Mouse (Mus musculus) adrenal gland, adult 2 months (tissue): ENCODE data around the gene Nos1ap. TPM values are rescaled to one million over a fixed set of nuclear protein-coding genes. Genes with fewer than 3 reads are reported as not detected.

Experiments
- DNase-seq: peaks from one replicate; pipeline ENCODE4 v3.0.0; 2021
- long read RNA-seq: library from polyadenylated mRNA; stranded (forward); transcript quantifications from one replicate; pipeline ENCODE4 v2.0.0, GENCODE M21; 2021
- polyA plus RNA-seq: library from polyadenylated mRNA; depleted of rRNA; stranded (reverse); fragments of >200 nt; gene quantifications from 2 replicates; pipeline ENCODE4 v1.2.3, GENCODE M21; 2012; rRNA removed
- total RNA-seq, 2 experiments: library from RNA; stranded (reverse); gene quantifications; 2 replicates each; pipeline ENCODE4 v1.2.3; 2021

The Nos1ap gene
- total RNA-seq (10 to 100 TPM; 22.0 to 24.1 TPM), polyA plus RNA-seq (44.8 and 49.3 TPM in 2 replicates)
- long read RNA-seq, partial matches to known transcripts: 0 of 6 reads
- long read RNA-seq, other reads (novel, unspliced or antisense): 6 of 6 reads

DNA sequence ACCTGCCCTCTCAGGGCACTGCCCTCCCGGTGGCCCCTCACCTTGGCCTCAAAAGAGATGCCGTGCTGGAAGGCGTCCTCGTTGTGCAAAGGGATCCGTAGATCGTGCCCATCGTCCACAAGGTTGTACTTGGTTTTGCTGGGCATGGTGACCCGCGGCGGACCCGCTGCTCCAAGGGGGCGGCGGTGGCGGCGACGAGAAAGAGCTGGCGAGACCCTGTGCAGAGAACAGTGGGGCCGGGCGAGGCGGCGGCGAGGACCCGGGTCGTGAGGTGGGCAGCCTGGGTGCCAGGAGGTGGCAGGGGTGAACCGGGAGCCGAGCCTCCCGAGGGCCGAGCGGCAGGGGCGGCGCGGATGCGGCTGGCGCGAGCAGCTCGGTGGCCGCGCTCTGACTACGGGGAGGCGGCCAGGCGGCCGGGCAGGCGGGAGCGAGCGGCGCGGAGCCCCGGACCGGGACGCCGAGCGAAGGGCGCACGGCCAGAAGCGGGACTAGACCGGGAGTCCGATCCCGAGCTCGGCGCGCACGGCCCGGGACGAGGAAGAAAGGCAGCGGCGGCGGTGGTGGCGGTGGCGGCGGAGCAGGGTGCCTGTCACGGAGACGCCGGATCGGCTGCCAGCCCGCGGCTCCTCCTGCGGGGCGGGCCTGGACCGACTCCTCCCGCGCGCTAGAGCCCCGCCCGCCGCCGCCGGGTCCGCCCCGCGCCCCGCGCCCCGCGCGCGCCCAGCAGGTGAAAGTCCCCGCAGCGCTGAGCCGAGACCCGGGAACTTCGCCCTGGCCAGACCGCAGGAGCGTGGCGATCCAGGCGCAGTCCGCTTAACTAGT, at the start of gene Nos1ap:
Gene Nos1ap, minus strand, starts transcription at position 643 of the 822 bp plus-strand sequence.
- DNase-seq: peak; percentile 94

DNA sequence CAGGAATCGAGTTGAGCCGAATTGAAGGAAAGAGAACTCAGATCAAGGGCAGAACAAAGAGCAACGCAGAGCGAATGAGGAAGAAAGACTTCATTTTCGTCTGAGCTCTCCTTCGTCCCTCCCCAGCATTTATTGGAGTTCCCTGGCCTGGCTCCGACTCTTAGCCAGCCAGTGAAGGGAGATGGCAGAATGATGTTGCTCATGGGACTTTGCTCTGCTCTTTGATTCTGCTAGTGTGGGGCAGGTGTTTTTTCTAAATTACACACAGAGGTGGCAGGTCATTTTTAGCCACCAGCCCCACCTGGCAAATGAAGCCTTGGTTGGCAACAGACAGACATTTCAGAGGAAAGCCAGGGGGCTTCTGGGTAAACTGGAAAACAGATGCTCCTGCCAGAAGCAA, 49.3 kb upstream of the Nos1ap start:
- no peak for DNase-seq

DNA sequence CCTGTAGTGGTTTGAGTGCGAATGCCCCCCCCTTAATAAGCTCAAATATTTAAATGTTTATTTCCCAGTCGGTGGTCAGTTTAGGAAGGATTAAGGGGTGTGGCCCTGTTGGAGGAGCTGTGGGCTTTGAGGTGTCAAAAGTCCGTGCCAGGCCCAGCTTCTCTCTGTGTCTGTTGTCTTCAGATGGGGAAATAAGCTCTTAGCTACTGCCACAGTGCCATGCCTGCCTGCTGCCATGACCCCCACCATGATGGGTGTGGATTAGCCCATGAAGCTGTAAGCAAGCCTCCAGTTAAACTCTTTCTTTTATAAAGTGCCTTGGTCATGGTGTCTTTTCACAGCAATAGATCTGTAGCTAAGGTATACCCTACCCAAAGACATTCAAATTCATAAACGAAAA, 43.2 kb upstream of the Nos1ap start:
- no peak for DNase-seq

DNA sequence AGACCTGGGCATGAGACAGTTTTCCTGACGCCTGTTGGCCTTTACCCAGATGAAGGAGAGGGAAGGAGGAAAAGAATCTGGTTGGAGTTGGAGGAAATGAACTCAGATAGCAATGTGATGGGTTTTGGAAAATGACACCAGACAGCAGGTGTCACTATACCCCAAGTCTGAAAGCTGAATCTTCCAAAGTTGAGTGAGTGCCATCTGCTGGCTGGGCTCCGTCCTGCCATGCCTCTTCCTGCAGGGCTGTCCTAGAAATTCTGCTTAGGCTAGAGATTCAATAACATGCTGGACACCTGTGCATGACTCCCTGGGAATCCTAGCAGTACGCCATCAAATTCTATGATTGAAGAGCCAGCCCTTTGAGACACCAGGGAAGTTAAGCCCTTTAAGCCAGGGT, 42.7 kb upstream of the Nos1ap start:
- DNase-seq: peak; percentile 76

DNA sequence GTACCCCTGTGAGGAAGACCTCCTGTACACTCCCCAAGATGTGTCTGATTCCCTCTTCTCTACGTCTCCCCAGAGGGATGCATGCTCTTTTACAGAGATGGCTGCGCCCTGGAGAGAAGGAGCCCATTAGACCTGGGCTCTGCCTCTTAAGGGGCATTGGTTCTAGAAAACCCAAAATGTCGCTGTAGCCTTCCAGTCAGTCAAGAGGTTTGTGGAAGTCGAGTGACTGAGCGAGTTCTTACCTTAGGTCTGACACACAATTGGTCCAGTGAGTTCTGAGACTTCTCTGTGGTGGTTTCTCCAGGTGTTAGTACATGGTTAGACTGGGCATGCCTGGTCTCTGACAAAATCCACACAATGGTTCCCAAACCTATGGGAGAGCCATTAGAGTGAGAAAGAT, 41.9 kb upstream of the Nos1ap start:
- DNase-seq: no peak

DNA sequence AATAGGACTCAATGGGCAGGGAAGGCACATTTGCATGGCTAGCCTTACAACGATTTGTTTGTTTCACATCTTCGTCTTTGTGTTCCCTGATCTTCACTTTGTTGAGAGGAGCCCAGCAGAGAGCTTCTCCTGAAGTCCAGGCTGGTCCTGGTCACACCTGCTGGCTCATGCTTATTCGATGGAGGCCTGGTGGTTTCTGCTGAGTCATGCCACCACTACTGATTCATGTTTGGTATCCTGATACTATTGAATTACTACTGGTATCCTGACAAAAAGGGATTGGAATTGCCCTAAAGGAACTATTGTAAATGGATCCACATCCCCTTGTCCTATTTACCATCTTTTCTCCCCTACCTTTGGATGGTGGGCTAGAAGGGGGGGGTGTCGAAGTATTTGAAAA, 40.8 kb upstream of the Nos1ap start:
- no peak for DNase-seq

DNA sequence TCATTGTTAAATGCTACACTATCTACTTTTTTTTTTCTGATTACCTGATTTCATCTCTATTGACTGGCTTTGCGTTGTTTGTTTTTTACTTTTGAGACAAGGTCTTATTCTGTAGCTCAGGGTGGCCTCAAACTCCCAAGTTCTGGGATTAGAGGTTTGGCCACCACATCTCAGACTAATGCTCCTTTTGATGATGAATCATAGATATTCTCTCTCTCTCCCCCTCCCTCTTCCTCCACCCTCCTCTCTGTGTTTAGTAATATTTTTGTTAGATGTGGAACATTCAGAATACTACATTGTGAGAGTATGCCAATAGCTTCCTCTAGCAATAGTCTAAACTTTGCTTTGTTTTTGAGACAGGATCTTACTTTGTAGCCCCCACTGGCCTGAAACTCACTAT, 33.8 kb upstream of the Nos1ap start:
- DNase-seq: no peak

DNA sequence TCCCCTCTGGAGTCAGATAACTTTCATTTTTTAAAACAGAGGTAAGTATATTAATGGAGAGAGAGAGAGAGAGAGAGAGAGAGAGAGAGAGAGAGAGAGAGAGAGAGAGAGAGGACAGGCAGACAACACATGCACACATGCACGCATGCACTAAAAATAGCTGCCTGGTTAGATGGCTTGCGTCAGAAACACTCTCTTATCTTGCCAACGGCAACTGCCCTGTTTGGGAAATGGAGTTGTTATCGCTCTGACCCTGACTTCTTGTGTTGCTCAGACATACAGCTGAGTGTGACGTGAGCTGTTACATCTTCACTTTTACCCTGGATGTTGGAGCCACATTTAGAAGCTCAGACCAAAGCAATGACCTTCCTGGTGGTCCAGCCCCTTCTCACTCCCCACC, 33.3 kb upstream of the Nos1ap start:
- peak; percentile 61 for DNase-seq

DNA sequence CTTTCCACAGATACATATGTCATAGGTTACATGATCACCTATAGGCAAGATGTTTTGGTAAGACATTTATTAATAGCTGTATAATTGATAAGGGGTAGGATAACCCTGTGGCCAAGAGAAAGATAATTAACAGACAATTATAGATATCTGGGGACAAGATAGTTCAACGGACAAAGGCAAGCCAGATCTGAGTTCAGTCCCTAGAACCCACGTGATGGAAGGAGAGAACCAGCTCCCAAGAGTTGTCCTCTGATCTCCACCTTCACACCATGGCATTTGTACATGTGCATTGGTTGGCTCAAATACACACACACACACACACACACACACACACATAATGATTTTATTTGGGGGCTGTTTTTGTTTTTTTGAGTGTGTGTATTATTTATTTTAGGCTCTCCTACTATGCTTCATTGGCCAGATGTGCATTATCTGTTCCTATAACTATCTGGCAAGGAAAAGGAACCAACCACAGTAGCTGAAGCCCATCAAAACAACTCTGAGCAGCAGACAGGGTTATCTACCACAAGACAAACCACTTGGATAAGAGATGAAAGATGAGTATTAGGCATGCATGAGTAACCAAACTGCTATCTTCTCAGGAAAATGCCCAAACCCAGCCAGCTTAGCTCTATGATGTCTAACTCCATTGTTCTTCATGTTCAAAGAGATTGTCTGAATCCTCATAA, 30.2 kb upstream of the Nos1ap start:
- no peak for DNase-seq

DNA sequence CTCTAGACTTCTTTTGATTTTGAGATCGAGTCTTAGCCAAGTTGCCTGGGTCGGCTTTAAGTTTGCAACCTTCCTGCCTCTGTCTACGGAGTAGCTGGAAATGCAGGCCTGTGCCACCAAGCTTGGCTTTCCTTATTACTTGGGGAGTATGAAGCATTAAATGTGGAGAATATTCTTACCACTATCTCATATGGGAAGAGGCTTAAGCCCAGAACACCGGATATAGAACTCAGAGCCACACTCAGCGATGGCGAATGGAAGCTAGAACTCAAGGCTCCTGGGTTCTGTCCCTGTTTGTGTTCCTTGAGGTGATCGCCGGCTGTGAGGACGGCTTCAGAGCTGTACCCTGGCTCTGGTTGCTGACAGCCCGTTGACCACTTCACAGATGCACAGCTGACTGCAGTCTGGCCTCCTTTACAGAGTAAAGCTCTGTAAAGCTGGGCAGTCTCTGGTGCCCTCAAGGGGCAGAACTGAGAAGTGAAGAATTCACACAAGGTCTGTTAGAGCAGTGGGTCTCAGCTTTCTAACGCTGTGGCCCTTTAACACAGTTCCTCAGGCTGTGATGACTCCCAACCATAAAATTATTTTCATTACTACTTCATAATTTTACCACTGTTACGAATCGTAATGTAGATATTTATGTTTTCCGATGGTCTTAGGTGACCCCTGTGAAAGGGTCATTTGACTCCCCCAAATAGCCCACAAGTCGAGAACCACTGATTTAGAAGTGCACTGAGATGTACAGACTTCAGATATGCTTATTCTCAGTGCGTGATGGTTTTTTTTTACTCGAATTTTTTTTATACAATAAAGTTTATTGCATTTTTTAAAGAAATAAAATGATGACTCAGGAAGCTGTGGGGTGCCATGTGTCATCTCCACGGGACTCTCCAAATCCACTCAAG, 23.6 kb upstream of the Nos1ap start:
- DNase-seq: peak; percentile 69

DNA sequence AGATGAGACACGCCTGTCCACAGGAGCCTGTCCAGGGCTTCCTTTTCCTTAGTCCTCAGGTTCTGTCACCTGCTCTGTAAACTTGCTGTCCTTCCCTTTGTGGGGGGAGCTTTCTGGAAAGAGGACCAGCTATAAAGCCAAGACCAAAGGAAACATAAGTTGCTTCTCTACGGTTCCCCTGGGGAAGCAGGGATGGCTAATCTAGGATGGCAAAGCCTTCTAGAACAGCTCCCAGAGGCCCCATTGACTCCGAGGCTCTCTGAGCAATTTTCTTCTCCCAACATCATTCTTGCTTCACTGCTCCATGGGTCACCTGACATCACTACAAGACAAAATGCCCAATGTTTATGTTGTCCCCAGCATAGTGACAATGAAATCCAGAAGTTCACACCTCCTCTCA, 22.0 kb upstream of the Nos1ap start:
- no peak for DNase-seq

DNA sequence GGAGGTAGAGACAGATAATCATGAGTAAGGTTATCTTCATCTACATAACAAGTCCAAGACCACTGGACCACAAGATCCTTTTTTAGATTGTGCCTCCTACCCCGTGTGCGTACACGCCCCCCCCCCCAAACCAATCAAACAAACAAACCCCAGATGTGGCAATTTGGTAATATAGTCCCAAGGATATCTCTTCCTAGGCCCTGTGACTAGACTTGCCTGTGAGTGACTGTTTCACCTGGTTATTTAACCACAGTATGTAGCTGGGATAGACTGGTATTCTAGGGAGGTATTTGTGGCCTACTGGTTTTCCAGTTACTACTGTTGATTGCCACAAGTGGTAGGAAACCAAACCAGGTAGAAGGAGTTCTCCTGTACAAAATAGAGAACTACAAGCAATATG, 21.0 kb upstream of the Nos1ap start:
- no peak for DNase-seq

DNA sequence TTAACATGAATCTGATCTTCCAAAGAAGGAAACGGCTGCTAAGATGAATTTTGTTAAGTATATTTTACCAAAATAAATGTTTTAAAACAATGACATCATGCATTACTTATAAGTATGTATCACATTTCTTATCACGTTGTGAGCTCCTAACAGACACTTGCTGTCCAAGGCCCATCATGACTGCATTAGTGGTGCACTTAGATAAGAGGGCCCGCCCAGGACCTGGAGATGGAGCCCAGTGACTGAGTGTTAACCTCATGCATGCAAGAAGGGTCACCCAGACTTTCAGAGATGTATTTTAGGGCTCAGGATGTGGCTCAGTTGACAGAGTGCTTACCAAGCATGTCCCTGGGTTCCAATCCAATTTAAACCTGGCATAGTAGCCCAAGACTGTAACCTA, 20.6 kb upstream of the Nos1ap start:
- DNase-seq: no peak

DNA sequence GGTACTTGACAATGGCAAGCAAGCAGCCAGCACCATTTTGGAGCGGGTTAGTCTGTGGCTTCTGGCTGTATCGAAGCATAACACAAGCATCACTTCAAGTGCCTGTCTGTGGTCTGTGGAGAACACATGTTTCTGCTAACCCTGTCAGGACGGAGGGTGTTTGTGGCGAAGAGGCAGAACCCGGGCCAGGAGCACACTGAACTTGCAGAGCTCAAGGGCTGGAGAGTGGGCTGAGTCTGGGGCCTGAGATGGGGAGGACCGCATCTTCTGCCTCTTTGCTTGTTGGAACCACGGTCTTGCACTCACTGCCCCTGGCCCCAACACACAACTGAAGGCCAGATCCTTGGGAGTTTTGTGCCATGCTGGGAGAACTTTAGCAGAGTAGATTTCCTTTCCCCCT, 20.2 kb upstream of the Nos1ap start:
- DNase-seq: no peak

DNA sequence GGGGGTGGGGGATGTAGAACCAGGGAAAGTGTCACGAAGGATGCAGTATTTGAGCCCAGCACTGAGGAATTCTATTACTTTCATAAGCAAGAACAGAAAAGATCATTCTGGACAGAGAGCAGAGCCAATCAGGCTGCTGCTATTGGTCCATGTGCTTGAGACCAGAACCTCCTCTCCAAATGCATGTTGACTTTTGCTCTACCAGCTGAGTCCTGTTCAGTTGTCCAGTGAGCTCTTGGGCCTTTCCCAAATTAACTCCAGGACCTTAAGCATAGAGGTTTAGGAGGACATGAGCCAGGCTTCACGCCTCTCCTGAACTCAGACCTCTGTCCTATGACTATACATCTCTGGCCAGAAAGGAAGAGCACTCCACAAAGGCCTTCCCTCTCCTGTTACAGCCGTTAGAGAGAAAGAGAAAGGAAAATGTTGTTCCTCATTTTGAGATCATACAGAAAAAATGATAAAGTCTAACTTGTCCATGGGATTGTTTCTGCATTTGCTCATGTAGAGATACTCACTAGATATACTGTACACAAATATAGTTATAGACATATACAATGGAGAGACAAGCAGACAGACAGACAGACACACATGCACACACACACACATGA, 18.9 kb upstream of the Nos1ap start:
- no peak for DNase-seq

DNA sequence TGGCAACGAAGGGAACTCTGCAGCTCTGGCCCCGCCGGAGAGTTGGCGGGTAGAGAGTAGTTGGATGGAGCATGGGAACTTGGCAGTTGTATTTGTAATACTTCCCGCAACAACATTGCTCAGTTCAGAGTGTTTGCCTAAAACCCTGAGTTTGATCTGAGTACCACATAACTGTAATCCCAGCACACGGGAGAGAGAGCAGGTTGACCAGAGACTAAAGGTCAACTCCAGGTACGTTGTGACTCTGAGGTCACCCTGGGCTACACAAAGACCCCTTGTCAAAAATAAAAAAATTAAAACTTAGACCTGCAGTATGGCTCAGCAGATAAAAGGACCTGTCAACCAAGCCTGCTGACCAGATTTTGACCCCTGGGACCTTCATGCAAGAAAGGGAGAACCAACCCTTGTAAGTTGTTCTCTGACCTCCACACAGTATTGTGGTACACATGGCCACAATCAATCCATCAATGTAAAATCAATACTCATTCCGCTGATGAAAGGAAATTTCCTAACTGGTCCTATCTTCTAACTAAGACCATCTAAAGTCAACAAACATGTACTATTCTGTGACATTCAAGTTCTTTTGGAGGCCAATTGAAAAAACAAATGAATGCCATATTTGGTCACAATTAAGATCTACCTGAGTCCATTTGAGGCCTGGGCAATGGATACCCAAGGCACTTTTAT, 17.7 kb upstream of the Nos1ap start:
- DNase-seq: no peak

DNA sequence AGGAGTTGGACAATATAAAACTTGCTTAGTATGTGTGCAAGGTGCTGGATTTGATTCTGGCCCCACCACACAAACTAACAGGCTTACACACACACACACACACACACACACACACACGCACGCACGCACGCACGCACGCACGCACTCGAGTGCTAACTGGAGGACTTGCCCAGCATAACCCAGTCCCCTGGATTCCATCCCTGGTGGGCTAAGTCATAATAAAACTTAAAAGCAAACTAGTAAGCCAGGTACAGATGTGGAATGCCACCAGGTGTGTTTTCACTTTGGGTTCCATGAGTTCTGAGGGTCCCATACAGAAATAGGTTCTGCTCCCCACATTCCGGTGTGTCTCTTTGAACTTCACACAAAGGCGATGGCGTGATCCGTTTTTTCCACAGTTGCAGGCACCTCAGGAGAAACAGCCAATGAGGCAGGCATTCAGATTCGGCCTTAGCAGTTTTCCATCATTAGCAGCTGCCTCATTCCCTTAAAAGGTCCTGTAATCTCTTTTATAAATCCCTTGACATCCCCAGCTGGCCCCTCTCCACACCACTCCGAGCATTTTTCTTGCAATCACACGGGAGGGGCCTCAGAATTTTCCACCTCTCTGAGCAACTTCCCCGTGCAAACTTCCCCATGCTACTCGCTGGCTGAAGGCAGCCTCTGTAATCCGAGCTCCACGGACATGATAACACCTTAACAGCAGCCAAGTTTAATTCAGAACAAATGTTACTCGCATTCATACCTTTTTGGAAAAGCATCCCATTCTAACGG, 15.8 kb upstream of the Nos1ap start:
- no peak for DNase-seq

DNA sequence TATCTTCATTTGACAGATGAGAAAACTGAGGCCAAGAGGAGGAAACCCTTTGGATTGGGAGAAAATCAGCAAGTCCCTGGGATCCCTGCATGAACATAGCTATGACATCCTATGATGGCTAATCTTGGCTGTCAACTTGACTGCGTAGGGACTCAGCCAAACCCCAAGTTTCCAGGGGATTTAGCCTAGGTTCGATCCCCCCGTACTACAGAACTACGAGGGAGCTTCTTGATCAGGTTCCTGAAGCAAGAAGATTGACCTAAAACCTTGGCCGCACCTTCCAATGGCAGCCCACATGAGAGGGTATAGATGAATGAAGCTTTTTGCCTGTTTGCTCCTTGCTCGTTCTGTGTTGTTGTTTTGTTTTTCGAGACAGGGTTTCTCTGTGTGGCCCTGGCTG, 4.9 kb upstream of the Nos1ap start:
- DNase-seq: no peak

DNA sequence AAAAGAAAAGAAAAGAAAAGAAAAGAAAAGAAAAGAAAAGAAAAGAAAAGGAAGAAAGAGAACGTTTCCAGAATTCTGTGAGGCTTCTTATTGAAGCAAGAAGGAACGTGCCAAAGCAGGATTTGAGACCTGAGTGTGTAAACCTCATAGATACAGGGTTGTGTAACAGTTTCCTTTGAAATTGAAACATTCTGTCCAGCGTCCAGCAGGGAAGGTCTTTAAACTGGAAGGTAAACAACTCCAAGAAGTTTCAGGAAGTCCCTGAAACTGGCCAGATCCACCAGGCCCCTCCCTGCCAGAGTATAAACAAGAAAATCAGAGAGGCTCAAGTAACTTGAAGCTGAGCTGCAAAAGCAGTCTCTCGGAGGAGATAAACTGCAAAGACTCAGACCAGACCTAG, 870 bp upstream of the Nos1ap start:
- DNase-seq: no peak

DNA sequence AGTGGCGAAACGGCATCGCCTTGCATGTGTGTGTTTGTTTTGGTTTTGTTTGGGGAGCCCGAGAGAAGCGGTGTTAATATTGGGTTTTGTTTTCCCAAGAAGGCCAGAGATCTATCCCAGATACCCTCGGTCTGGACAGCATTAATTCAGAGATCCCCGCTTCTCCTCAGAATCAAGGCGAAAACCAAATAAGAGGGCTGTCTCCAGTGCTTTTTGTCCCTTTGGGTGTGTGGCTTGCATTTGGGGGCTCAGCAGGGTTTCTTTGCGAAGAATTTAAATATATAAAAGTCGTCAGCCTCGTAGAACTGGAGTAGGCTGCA, 340 bp upstream of the Nos1ap start:
- DNase-seq: no peak

DNA sequence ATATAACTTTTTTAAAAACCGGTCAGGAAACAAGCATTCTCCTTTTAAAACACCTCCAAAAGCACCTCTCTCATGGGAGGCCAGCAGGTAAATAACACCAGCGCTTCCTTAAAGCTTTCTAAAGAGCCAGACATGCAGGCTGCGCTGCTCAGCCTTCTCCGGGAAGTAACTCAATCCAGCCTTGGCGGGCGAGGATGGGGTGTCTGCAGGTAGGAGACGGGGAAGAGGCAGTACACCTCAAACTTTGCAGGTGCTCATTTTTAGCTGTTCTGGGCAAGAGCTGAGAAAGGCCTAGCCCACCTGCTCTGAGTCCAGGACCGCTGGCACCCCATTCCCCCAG, 812 bp downstream of the Nos1ap start:
- no peak for DNase-seq
